Mouse (Mus musculus) stomach, postnatal 0 days (tissue): ENCODE results near the gene Srgap2.
"Not testable (repeated sequence)": the region's sequence is repeated elsewhere in the genome, so short reads cannot be mapped to it uniquely, and the experiment has no call there.

Experiments used
- CTCF ChIP-seq: IDR thresholded peaks from 2 replicates; pipeline ENCODE4 v1.5.1; 2016; ENCODE audit warnings: antibody characterized with exemption, low read depth, mild to moderate bottlenecking, moderate library complexity
- EP300 ChIP-seq: optimal IDR thresholded peaks from 2 replicates; pipeline ENCODE3; 2016; ENCODE audit warnings: antibody characterized with exemption

GRCm38 (mm10) chr1:131566056-131566455 is 38.9 kb upstream of the Srgap2 start:
- TF ChIP-seq CTCF = peak; percentile 55
- not testable (repeated sequence) for TF ChIP-seq EP300
